Mouse (Mus musculus) midbrain, postnatal 0 days (tissue): ENCODE data around the gene Zbtb38. TPM values are rescaled to one million over a fixed set of nuclear protein-coding genes. Genes with fewer than 3 reads are reported as not detected.

Experiments used
- ATAC-seq: fragments of 200-750 bp; cut with Nextera tagmentation; 2 replicates; pipeline ENCODE4 v1.8.0; 2017; ENCODE audit warnings: moderate number of reproducible peaks, mild to moderate bottlenecking, moderate TSS enrichment, moderate library complexity; ENCODE audit not compliant: low FRiP score
- DNase-seq: peaks from one replicate; pipeline ENCODE4 v3.0.0-alpha.2; 2015; ENCODE audit warnings: low spot score
- H3K27ac ChIP-seq: fragments of 300-500 bp; sonication (generic); 2 replicates; pipeline ENCODE4 v1.5.1; 2014; ENCODE audit warnings: low read depth, mild to moderate bottlenecking, low read length, mixed read lengths
- H3K27me3 ChIP-seq: fragments of 300-500 bp; sonication (generic); 2 replicates; pipeline ENCODE4 v1.6.1; 2014; ENCODE audit warnings: low read length, control low read depth, mixed read lengths; ENCODE audit not compliant: insufficient read depth
- H3K36me3 ChIP-seq: fragments of 300-500 bp; sonication (generic); 2 replicates; pipeline ENCODE4 v1.6.1; 2014; ENCODE audit warnings: low read length, control low read depth, mixed read lengths; ENCODE audit not compliant: insufficient read depth
- H3K4me1 ChIP-seq: fragments of 300-500 bp; sonication (generic); 2 replicates; pipeline ENCODE4 v1.6.1; 2014; ENCODE audit warnings: mild to moderate bottlenecking, control low read depth, antibody characterized with exemption, low read length, mixed read lengths; ENCODE audit not compliant: insufficient read depth
- H3K4me2 ChIP-seq: fragments of 300-500 bp; sonication (generic); 2 replicates; pipeline ENCODE4 v1.6.1; 2014; ENCODE audit warnings: low read depth, mild to moderate bottlenecking, low read length, mixed read lengths; ENCODE audit not compliant: poor library complexity, severe bottlenecking
- H3K4me3 ChIP-seq: fragments of 300-500 bp; sonication (generic); 2 replicates; pipeline ENCODE4 v1.5.1; 2014; ENCODE audit warnings: low read depth, mild to moderate bottlenecking, low read length, moderate library complexity
- H3K9ac ChIP-seq: fragments of 300-500 bp; sonication (generic); replicated peaks from 2 replicates; pipeline ENCODE4 v1.6.1; 2014; ENCODE audit warnings: mild to moderate bottlenecking, low read length, moderate library complexity, mixed read lengths; ENCODE audit not compliant: poor library complexity, severe bottlenecking
- H3K9me3 ChIP-seq: fragments of 300-500 bp; sonication (generic); 2 replicates; pipeline ENCODE4 v1.6.1; 2016; ENCODE audit warnings: low read length, control low read depth
- CTCF ChIP-seq: IDR thresholded peaks from 2 replicates; pipeline ENCODE4 v1.5.1; 2016; ENCODE audit warnings: antibody characterized with exemption, mild to moderate bottlenecking
- WGBS: fragments of 180-500 bp; shearing (Covaris S2); extraction: QIAGEN DNeasy Blood & Tissue Kit; methylation state at CpG from one replicate; pipeline ENCODE4 v1.1.7; 2014; 5-methylcytosine and 5-hydroxymethylcytosine counted together
- polyA plus RNA-seq: library from polyadenylated mRNA; unstranded; fragments of >200 nt; fragmentation: Nextera tagmentation; extraction: Ambion mirVana; gene quantifications from 2 replicates; pipeline ENCODE4 v1.2.1, GENCODE M21; 2015
- total RNA-seq: library from RNA; depleted of rRNA; stranded (reverse); fragments of >200 nt; gene quantifications from 2 replicates; pipeline ENCODE4 v1.2.3, GENCODE M21; 2014

The Zbtb38 gene
- total and polyA plus RNA-seq, 2 experiments from 2014 or later = 49.9 to 50.7 TPM

- TF ChIP-seq CTCF = no peak
- no peak overlapping the region for H3K27ac ChIP-seq
- no peak for ATAC-seq
Observed at GRCm38 (mm10) chr9:96688194-96688875, 64.3 kb downstream of the Zbtb38 start.

GRCm38 (mm10) chr9:96687591-96688186, 64.9 kb downstream of the Zbtb38 start:
- no peak for ATAC-seq
- H3K9me3 ChIP-seq = no peaks in the 10 kb centered on the region

More at GRCm38 (mm10) chr9:96688194-96688875, 64.3 kb downstream of the Zbtb38 start:
- WGBS = 90% methylated on average over 21 of the region's 21 CpGs
- DNase-seq = no peak
- no peak overlapping the region for H3K9ac ChIP-seq
- no peaks in the 10 kb centered on the region for H3K27me3 ChIP-seq
- H3K36me3 ChIP-seq = peaks cover 36% of the 10 kb centered on the region
- H3K4me3 ChIP-seq = no peak overlapping the region
- no peak overlapping the region for H3K4me2 ChIP-seq
- H3K9me3 ChIP-seq = no peaks in the 10 kb centered on the region
- no peaks in the 10 kb centered on the region for H3K4me1 ChIP-seq

DNA sequence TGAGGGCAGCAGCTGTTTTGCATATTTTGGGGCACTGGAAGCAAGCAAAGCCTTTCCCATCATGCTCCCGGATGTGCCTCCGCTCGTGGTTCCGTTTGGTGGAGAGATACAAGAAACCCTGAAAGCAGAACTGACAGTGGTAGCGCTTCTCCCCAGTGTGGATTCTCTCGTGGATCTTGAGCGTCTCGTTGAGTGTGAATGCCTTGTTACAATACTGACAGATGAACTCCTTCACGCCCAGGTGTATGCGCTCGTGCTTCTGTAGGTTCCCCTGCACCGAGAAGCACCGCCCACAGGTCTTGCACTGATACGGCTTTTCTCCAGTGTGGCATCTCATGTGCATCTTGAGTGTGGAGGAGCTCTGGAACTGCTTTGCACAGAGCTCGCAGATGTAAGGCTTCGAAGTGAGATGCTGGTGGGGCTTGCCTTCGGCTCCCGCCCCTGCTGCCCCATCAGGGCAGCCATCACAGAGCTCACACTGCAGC, 67.0 kb downstream of the Zbtb38 start:
- ATAC-seq = no peak
- no peak overlapping the region for H3K9ac ChIP-seq
- H3K4me3 ChIP-seq = no peak overlapping the region
- WGBS = 90% methylated on average over 18 of the region's 18 CpGs
- H3K27ac ChIP-seq = no peak overlapping the region
- no peak for DNase-seq
- no peaks in the 10 kb centered on the region for H3K4me1 ChIP-seq
- peaks cover 29% of the 10 kb centered on the region for H3K36me3 ChIP-seq
- TF ChIP-seq CTCF = no peak
- no peak overlapping the region for H3K4me2 ChIP-seq
- H3K27me3 ChIP-seq = no peaks in the 10 kb centered on the region
- H3K9me3 ChIP-seq = no peaks in the 10 kb centered on the region

More at GRCm38 (mm10) chr9:96687591-96688186, 64.9 kb downstream of the Zbtb38 start:
- no peak for TF ChIP-seq CTCF
- H3K9ac ChIP-seq = no peak overlapping the region
- H3K36me3 ChIP-seq = peaks cover 31% of the 10 kb centered on the region
- no peak overlapping the region for H3K27ac ChIP-seq
- no peaks in the 10 kb centered on the region for H3K27me3 ChIP-seq
- DNase-seq = no peak
- 82% methylated on average over 20 of the region's 20 CpGs for WGBS
- no peaks in the 10 kb centered on the region for H3K4me1 ChIP-seq
- H3K4me3 ChIP-seq = no peak overlapping the region
- no peak overlapping the region for H3K4me2 ChIP-seq

DNA sequence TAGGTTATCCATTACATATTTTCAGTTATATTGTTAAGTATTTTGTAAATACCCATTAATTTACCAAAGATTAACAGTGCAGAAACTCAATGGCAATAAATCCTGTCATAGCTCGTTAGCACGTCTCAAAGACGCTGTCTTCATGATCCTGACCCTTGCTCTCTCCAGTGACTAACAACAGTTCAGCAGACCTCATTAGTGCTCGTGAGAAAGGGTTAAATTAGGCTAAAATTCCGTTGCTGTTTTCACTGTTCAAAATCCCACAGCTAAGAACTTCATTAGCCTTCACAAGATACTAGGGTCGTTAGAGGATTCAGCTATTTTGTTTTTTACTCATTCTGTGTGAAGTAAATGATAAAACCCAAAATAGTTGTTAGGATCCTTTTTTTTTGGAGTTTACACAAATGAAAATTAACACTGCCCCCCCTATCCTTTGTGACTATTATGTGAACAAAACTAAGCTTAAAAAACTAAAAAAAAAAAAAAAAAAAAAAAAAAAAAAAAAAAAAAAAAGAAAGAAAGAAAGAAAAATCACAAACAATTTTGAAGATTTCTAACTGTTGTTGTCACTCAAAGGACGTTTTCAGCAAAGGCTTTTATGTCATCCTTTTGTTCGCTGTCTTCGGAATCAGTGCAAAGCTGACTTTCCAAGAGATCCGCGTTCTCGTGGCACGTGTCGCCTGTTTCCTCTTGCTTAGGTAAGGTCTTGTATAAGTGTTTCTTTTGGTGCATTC, 67.6 kb downstream of the Zbtb38 start:
- peaks cover 29% of the 10 kb centered on the region for H3K36me3 ChIP-seq
- H3K27ac ChIP-seq = no peak overlapping the region
- no peaks in the 10 kb centered on the region for H3K4me1 ChIP-seq
- H3K4me2 ChIP-seq = no peak overlapping the region
- no peak for DNase-seq
- no peaks in the 10 kb centered on the region for H3K9me3 ChIP-seq
- ATAC-seq = no peak
- no peaks in the 10 kb centered on the region for H3K27me3 ChIP-seq
- TF ChIP-seq CTCF = no peak
- 75% methylated on average over 14 of the region's 14 CpGs for WGBS
- no peak overlapping the region for H3K4me3 ChIP-seq
- no peak overlapping the region for H3K9ac ChIP-seq

GRCm38 (mm10) chr9:96684165-96684792, 68.4 kb downstream of the Zbtb38 start:
- no peak for ATAC-seq
- Histone ChIP-seq H3K27me3 (no peaks in the 10 kb centered on the region), H3K4me2 (no peak overlapping the region), H3K4me1 (no peaks in the 10 kb centered on the region), H3K36me3 (peaks cover 29% of the 10 kb centered on the region), H3K27ac (no peak overlapping the region), H3K9me3 (no peaks in the 10 kb centered on the region), H3K4me3 (no peak overlapping the region), H3K9ac (no peak overlapping the region)
- 87% methylated on average over 4 of the region's 4 CpGs for WGBS
- no peak for DNase-seq
- no peak for TF ChIP-seq CTCF
